Mouse (Mus musculus) liver, embryonic 15.5 days (tissue): ENCODE measurements at regions not wholly inside any gene's neighbourhood (a gene's known extent, or its start where the extent isn't known, plus 50 kb on each side); places are given as distances from the start of the nearest gene placed in this dataset.

Experiments
- ATAC-seq: fragments of 200-750 bp; cut with Nextera tagmentation; 2 replicates; pipeline ENCODE4 v1.8.0; 2017; ENCODE audit warnings: moderate number of reproducible peaks, mild to moderate bottlenecking, moderate library complexity; ENCODE audit not compliant: insufficient read depth
- H3K27ac ChIP-seq: fragments of 300-500 bp; sonication (generic); replicated peaks from 2 replicates; pipeline ENCODE4 v1.5.1; 2015; ENCODE audit warnings: mild to moderate bottlenecking, inconsistent platforms
- H3K27me3 ChIP-seq: fragments of 300-500 bp; sonication (generic); 2 replicates; pipeline ENCODE4 v1.6.1; 2015; ENCODE audit warnings: mild to moderate bottlenecking, inconsistent platforms
- H3K36me3 ChIP-seq: fragments of 300-500 bp; sonication (generic); replicated peaks from 2 replicates; pipeline ENCODE4 v1.6.1; 2015; ENCODE audit warnings: moderate library complexity, mild to moderate bottlenecking, inconsistent platforms
- H3K4me1 ChIP-seq: fragments of 300-500 bp; sonication (generic); replicated peaks from 2 replicates; pipeline ENCODE4 v1.6.1; 2015; ENCODE audit warnings: inconsistent platforms
- H3K4me2 ChIP-seq: fragments of 300-500 bp; sonication (generic); 2 replicates; pipeline ENCODE4 v1.6.1; 2015; ENCODE audit warnings: moderate library complexity, mild to moderate bottlenecking, inconsistent platforms
- H3K4me3 ChIP-seq: fragments of 300-500 bp; sonication (generic); replicated peaks from 2 replicates; pipeline ENCODE4 v1.5.1; 2015; ENCODE audit warnings: mild to moderate bottlenecking, inconsistent platforms
- H3K9ac ChIP-seq: fragments of 300-500 bp; sonication (generic); 2 replicates; pipeline ENCODE4 v1.6.1; 2015; ENCODE audit warnings: moderate library complexity, mild to moderate bottlenecking, inconsistent platforms
- H3K9me3 ChIP-seq: fragments of 300-500 bp; sonication (generic); replicated peaks from 2 replicates; pipeline ENCODE4 v1.6.1; 2016; ENCODE audit warnings: inconsistent platforms
- WGBS: fragments of 180-500 bp; shearing (Covaris S2); methylation state at CpG from one replicate; pipeline ENCODE4 v1.1.7; 2015; ENCODE audit warnings: mixed read lengths; ENCODE audit not compliant: insufficient replicate concordance; 5-methylcytosine and 5-hydroxymethylcytosine counted together

DNA sequence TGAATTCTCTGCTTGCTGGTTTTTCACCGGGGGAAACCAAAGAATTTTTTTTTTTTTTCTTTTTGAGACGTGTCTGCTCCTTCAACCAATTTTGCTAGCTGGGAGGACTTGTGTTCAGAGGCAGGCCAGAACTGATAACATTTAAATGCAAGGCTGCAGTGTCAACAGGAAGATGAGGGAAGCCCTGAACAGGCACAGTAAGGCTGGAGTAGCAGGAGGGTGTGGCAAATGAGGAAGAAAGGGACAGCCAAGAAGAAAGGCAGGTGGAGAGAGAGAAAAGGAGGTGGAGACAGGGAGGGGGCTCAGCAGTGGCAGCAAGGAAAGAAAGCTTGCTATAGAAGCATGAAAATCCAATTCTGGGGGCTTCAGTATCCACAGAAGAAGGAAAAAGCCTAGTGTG, 130.4 kb upstream of the Cadm1 start:
- H3K4me2 ChIP-seq = no peak overlapping the region
- no peak for ATAC-seq

DNA sequence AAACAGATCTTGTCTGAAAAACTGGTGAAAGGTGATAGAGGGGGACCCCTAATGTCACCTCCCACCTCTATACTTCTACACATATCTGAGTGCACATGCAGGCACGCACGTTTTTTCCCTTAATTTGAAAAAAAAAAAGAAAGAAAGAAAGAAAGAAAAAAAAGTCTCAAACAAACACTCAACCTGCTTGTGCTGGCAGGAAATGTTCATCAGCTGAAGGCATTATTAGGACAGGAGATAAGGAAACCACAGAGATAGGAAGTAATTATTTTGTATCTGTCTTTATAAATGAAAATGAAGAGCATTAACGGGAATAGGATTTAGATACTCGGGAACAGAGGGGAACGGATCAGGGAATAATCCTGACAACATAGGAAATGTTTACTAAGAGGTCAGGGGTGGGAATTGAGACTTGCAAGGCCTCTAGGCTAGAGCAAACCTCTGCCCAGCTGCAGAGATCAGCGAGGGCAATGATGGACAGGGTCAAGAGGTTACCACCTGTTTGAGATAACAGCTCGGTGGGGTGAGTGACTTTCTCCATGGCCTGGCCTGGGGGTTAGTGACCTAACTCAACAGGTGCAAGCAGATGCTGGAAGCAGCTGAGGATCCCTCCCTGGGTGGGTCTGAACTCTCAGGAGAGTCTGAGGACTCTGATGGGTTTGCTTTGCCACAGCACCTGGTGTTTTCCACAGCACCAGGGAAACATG, 129.7 kb upstream of the Cadm1 start:
- Histone ChIP-seq H3K9me3 (no peaks in the 10 kb centered on the region), H3K36me3 (no peaks in the 10 kb centered on the region), H3K9ac (no peak overlapping the region), H3K27ac (no peak overlapping the region), H3K4me1 (peaks cover 6% of the 10 kb centered on the region; the same call in 1 of the 2 replicates), H3K4me3 (no peak overlapping the region), H3K4me2 (no peak overlapping the region), H3K27me3 (peaks cover 7% of the 10 kb centered on the region; the same call in 1 of the 2 replicates)
- WGBS = 18% methylated on average over 7 of the region's 7 CpGs
- peak; percentile 42; the same call in 1 of the 2 replicates for ATAC-seq

More for the DNA sequence above, 130.4 kb upstream of the Cadm1 start:
- no peak overlapping the region for H3K9ac ChIP-seq
- H3K27ac ChIP-seq = no peak overlapping the region
- H3K9me3 ChIP-seq = no peaks in the 10 kb centered on the region
- no peaks in the 10 kb centered on the region for H3K36me3 ChIP-seq
- 5% methylated on average over 2 of the region's 2 CpGs for WGBS
- H3K4me3 ChIP-seq = no peak overlapping the region
- H3K27me3 ChIP-seq = peaks cover 7% of the 10 kb centered on the region; the same call in 1 of the 2 replicates
- H3K4me1 ChIP-seq = peaks cover 6% of the 10 kb centered on the region; the same call in 1 of the 2 replicates

DNA sequence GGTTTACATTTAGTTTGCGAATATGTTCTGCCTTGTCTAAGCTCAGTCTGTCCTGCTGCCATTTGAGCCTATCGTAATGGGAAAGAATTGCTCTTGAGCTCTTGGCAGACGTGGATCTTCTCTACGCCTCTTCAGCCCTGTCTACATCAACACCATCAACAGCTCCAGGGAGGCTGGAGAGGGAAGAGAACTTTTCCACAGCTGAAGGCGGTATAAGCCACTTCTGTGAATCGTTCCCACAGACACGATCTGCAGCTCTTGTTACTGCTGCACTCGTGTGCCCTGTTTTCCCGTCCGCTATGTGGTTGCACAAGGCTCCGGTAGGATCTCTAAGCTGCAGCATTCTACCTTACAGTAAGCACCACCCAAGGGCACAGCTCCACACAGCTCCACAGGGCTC, 128.5 kb upstream of the Cadm1 start:
- no peak overlapping the region for H3K9ac ChIP-seq
- H3K4me3 ChIP-seq = no peak overlapping the region
- H3K36me3 ChIP-seq = no peaks in the 10 kb centered on the region
- no peak overlapping the region for H3K4me2 ChIP-seq
- no peak for ATAC-seq
- no peaks in the 10 kb centered on the region for H3K9me3 ChIP-seq
- peaks cover 6% of the 10 kb centered on the region; the same call in 1 of the 2 replicates for H3K4me1 ChIP-seq
- 72% methylated on average over 11 of the region's 11 CpGs for WGBS
- no peak overlapping the region for H3K27ac ChIP-seq
- H3K27me3 ChIP-seq = peaks cover 7% of the 10 kb centered on the region; the same call in 1 of the 2 replicates

- Histone ChIP-seq H3K4me1 (peaks cover 6% of the 10 kb centered on the region; the same call in 1 of the 2 replicates), H3K27me3 (peaks cover 7% of the 10 kb centered on the region; the same call in 1 of the 2 replicates), H3K9ac (no peak overlapping the region), H3K36me3 (no peaks in the 10 kb centered on the region), H3K27ac (no peak overlapping the region), H3K4me3 (no peak overlapping the region), H3K9me3 (no peaks in the 10 kb centered on the region), H3K4me2 (no peak overlapping the region)
- WGBS = 68% methylated on average over 11 of the region's 11 CpGs
- no peak for ATAC-seq
These were observed 126.7 kb upstream of the Cadm1 start for GRCm38 (mm10) chr9:47403317-47403716.

- Histone ChIP-seq H3K36me3 (no peaks in the 10 kb centered on the region), H3K9ac (no peak overlapping the region)
These were observed 125.2 kb upstream of the Cadm1 start for GRCm38 (mm10) chr9:47404821-47405220.

GRCm38 (mm10) chr9:47405547-47405946, 124.4 kb upstream of the Cadm1 start:
- Histone ChIP-seq H3K4me2 (no peak overlapping the region), H3K36me3 (no peaks in the 10 kb centered on the region), H3K27me3 (peaks cover 7% of the 10 kb centered on the region; the same call in 1 of the 2 replicates), H3K4me3 (no peak overlapping the region), H3K4me1 (no peaks in the 10 kb centered on the region), H3K9me3 (no peaks in the 10 kb centered on the region), H3K9ac (no peak overlapping the region), H3K27ac (no peak overlapping the region)
- WGBS = 59% methylated on average over 4 of the region's 4 CpGs
- ATAC-seq = no peak

More at GRCm38 (mm10) chr9:47404821-47405220, 125.2 kb upstream of the Cadm1 start:
- Histone ChIP-seq H3K4me3 (no peak overlapping the region), H3K27me3 (peaks cover 7% of the 10 kb centered on the region; the same call in 1 of the 2 replicates), H3K4me1 (peaks cover 3% of the 10 kb centered on the region; the same call in 1 of the 2 replicates), H3K9me3 (no peaks in the 10 kb centered on the region), H3K4me2 (no peak overlapping the region), H3K27ac (no peak overlapping the region)
- ATAC-seq = no peak
- WGBS = 29% methylated on average over 3 of the region's 3 CpGs

GRCm38 (mm10) chr9:47407007-47407670, 122.8 kb upstream of the Cadm1 start:
- peaks cover 7% of the 10 kb centered on the region; the same call in 1 of the 2 replicates for H3K27me3 ChIP-seq
- no peak overlapping the region for H3K4me2 ChIP-seq
- H3K4me3 ChIP-seq = no peak overlapping the region
- no peaks in the 10 kb centered on the region for H3K4me1 ChIP-seq
- no peaks in the 10 kb centered on the region for H3K9me3 ChIP-seq
- no peak overlapping the region for H3K9ac ChIP-seq
- ATAC-seq = no peak
- H3K27ac ChIP-seq = no peak overlapping the region
- no peaks in the 10 kb centered on the region for H3K36me3 ChIP-seq
- WGBS = 47% methylated on average over 7 of the region's 7 CpGs

GRCm38 (mm10) chr9:47408061-47408460, 121.9 kb upstream of the Cadm1 start:
- H3K27me3 ChIP-seq = peaks cover 2% of the 10 kb centered on the region; the same call in 1 of the 2 replicates
- ATAC-seq = no peak
- H3K9ac ChIP-seq = no peak overlapping the region
- H3K27ac ChIP-seq = no peak overlapping the region
- H3K4me3 ChIP-seq = no peak overlapping the region
- H3K4me1 ChIP-seq = no peaks in the 10 kb centered on the region
- 33% methylated on average over 4 of the region's 4 CpGs for WGBS
- no peaks in the 10 kb centered on the region for H3K9me3 ChIP-seq
- no peaks in the 10 kb centered on the region for H3K36me3 ChIP-seq
- no peak overlapping the region for H3K4me2 ChIP-seq

DNA sequence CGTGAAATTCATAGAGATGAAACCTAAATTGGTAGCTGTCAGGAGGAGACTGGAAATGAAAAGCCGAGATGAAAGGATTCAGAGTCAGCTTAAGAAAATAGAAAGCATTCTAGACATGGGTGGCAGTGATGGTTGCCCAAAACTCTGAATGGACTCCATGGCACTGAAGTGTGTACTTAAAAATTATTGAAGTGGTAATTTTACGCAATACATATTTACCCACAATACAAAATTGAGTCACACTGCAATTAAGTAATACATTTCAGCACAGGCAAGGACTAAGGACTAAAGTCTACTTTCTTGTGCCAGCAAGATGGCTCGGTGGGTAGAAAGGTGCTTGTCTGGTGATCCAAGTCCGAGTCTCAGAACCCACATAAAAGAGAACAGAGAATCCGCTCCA, 120.4 kb upstream of the Cadm1 start:
- H3K9ac ChIP-seq = no peak overlapping the region
- WGBS = 71% methylated on average over 6 of the region's 6 CpGs
- no peaks in the 10 kb centered on the region for H3K27me3 ChIP-seq
- H3K36me3 ChIP-seq = no peaks in the 10 kb centered on the region
- no peak overlapping the region for H3K4me3 ChIP-seq
- H3K27ac ChIP-seq = no peak overlapping the region
- no peak for ATAC-seq
- H3K4me1 ChIP-seq = no peaks in the 10 kb centered on the region
- H3K9me3 ChIP-seq = no peaks in the 10 kb centered on the region
- H3K4me2 ChIP-seq = no peak overlapping the region

DNA sequence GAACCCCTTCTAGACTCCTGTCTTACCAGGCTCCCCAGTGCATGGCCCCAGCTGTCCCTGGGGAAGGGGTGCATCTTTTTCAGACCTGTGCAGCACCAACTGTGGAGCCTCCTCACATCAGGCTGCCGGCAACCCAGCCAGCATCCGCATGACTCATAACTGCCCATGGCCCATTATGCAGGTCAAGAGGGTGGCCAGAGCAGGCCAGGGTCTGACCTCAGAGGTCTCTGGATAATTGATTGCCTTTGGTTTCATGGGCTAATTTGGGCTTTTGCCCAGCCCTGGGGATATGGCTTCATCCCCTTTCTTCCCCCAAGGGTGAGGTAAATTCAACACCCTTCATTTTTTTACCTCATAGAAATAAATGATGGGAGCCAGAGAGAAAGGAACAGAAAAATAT, 117.2 kb upstream of the Cadm1 start:
- no peak for ATAC-seq
- Histone ChIP-seq H3K4me2 (no peak overlapping the region), H3K9ac (no peak overlapping the region), H3K27ac (no peak overlapping the region), H3K4me1 (no peaks in the 10 kb centered on the region), H3K9me3 (no peaks in the 10 kb centered on the region), H3K36me3 (no peaks in the 10 kb centered on the region), H3K27me3 (no peaks in the 10 kb centered on the region), H3K4me3 (no peak overlapping the region)
- WGBS = 58% methylated on average over 2 of the region's 2 CpGs

DNA sequence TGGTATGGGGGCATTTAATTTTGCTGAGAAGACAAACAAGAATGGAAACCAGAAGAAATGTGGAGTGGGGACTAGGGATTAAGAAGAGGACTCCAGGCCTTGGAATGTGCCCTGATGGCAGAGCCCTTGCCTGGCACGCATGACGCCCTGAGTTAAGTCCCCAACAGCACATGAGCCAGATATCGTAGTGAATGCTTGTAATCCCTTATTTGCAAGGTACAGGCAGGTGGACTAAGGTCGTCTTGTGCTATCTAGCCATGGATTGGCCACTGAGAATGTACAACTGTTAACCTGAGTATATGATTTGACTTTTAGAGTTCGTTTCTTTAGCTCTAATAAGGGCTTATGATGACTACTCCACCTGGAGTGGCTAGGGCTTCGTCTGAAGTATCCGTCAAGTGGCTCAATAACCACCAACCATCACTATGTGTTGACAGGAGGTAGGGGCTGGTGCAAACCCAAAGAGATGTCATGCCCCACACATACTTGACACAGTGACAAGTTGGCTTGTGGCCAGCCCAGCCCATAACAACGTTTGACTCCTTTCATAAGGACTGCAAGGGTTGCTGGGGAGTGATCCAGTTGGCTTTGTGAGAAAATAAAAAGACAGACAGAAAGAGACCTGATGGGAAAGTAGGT, 115.5 kb upstream of the Cadm1 start:
- Histone ChIP-seq H3K4me3 (no peak overlapping the region), H3K36me3 (no peaks in the 10 kb centered on the region), H3K9ac (no peak overlapping the region), H3K4me2 (no peak overlapping the region), H3K4me1 (no peaks in the 10 kb centered on the region), H3K9me3 (no peaks in the 10 kb centered on the region), H3K27ac (no peak overlapping the region), H3K27me3 (no peaks in the 10 kb centered on the region)
- WGBS = 60% methylated on average over 8 of the region's 8 CpGs
- no peak for ATAC-seq
